Mouse (Mus musculus) intestine, embryonic 14.5 days (tissue): Measurements from ENCODE around the gene Pms2. TPM values are rescaled to one million over a fixed set of nuclear protein-coding genes. Genes with fewer than 3 reads are reported as not detected.

ENCODE experiments used
- ATAC-seq: fragments of 200-750 bp; cut with Nextera tagmentation; replicated peaks from 2 replicates; pipeline ENCODE4 v1.8.0; 2017; ENCODE audit warnings: low read depth, moderate number of reproducible peaks, moderate TSS enrichment, moderate library complexity; ENCODE audit not compliant: low FRiP score, low TSS enrichment
- DNase-seq: peaks from one replicate; pipeline ENCODE4 v3.0.0-alpha.2; 2018; ENCODE audit warnings: low spot score
- H3K27ac ChIP-seq: fragments of 300-500 bp; sonication (generic); 2 replicates; pipeline ENCODE4 v1.5.1; 2014; ENCODE audit warnings: low read depth, mild to moderate bottlenecking, control low read depth
- H3K27me3 ChIP-seq: fragments of 300-500 bp; sonication (generic); replicated peaks from 2 replicates; pipeline ENCODE4 v1.6.1; 2014; ENCODE audit warnings: low read length, control low read depth; ENCODE audit not compliant: control insufficient read depth, insufficient read depth
- H3K36me3 ChIP-seq: fragments of 300-500 bp; sonication (generic); 2 replicates; pipeline ENCODE4 v1.6.1; 2014; ENCODE audit warnings: low read length, control low read depth; ENCODE audit not compliant: control insufficient read depth, insufficient read depth
- H3K4me1 ChIP-seq: fragments of 300-500 bp; sonication (generic); replicated peaks from 2 replicates; pipeline ENCODE4 v1.6.1; 2014; ENCODE audit warnings: low read length, control low read depth, mixed read lengths; ENCODE audit not compliant: control insufficient read depth, insufficient read depth
- H3K4me2 ChIP-seq: fragments of 300-500 bp; sonication (generic); 2 replicates; pipeline ENCODE4 v1.6.1; 2014; ENCODE audit warnings: low read length
- H3K4me3 ChIP-seq: fragments of 300-500 bp; sonication (generic); 2 replicates; pipeline ENCODE4 v1.5.1; 2014; ENCODE audit warnings: low read depth, low read length, control low read depth, mixed read lengths
- H3K9ac ChIP-seq: fragments of 300-500 bp; sonication (generic); 2 replicates; pipeline ENCODE4 v1.6.1; 2014; ENCODE audit warnings: mild to moderate bottlenecking, low read length
- H3K9me3 ChIP-seq: fragments of 300-500 bp; sonication (generic); 2 replicates; pipeline ENCODE4 v1.6.1; 2016; ENCODE audit warnings: low read length, control low read depth; ENCODE audit not compliant: control insufficient read depth
- WGBS: fragments of 180-500 bp; shearing (Covaris S2); extraction: QIAGEN DNeasy Blood & Tissue Kit; methylation state at CpG from one replicate; pipeline ENCODE4 v1.1.7; 2014; 5-methylcytosine and 5-hydroxymethylcytosine counted together
- polyA plus RNA-seq: library from polyadenylated mRNA; unstranded; fragments of >200 nt; fragmentation: Nextera tagmentation; extraction: Ambion mirVana; gene quantifications from 2 replicates; pipeline ENCODE4 v1.2.1, GENCODE M21; 2014

Gene Pms2
- polyA plus RNA-seq, 1 experiment from 2014 or later = 24.6 TPM

- Histone ChIP-seq H3K9ac (no peak overlapping the region), H3K4me2 (no peak overlapping the region), H3K36me3 (no peaks in the 10 kb centered on the region), H3K27ac (no peak overlapping the region), H3K9me3 (no peaks in the 10 kb centered on the region), H3K4me3 (no peak overlapping the region), H3K4me1 (no peaks in the 10 kb centered on the region), H3K27me3 (no peaks in the 10 kb centered on the region)
- no peak for ATAC-seq
- 47% methylated on average over 3 of the region's 3 CpGs for WGBS
- peak; percentile 12 for DNase-seq
These were observed 62.9 kb downstream of the Pms2 start for GRCm38 (mm10) chr5:143972628-143973027.

DNA sequence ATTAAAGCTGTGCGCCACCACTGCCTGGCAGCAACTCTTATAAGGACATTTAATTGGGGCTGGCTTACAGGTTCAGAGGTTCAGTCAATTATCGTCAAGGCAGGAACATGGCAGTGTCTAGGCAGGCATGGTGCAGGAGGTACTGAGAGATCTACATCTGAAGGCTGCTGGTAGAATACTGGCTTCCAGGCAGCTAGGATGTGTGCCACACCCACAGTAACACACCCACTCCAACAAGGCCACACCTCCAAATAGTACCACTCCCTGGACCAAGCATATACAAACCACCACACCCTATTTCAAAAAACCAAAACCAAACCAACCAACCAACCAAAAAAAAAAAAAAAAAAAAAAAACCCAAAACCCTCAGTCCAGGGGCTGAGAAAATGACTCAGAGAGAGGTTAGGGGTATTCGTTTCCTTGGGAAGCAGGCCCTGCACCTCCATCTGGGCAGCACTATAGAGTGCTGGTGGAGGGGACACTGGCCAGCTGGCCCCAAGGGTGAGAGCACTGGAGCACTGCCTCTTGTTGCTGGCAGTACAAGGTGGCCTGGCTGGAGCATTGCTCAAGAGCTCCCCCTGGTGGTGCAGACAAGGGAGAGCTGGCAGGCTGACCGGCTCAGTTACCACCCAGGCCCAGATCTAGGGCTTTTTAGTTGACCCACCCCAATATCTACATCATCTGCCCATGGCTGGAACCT, 65.3 kb downstream of the Pms2 start:
- DNase-seq (peak; percentile 80), ATAC-seq (peak; percentile 54; the same call in 1 of the 2 replicates)
- Histone ChIP-seq H3K9me3 (no peaks in the 10 kb centered on the region), H3K27me3 (no peaks in the 10 kb centered on the region), H3K4me2 (no peak overlapping the region), H3K27ac (no peak overlapping the region), H3K9ac (no peak overlapping the region), H3K36me3 (no peaks in the 10 kb centered on the region), H3K4me3 (no peak overlapping the region), H3K4me1 (no peaks in the 10 kb centered on the region)
- WGBS = 50% methylated on average over 4 of the region's 4 CpGs

DNA sequence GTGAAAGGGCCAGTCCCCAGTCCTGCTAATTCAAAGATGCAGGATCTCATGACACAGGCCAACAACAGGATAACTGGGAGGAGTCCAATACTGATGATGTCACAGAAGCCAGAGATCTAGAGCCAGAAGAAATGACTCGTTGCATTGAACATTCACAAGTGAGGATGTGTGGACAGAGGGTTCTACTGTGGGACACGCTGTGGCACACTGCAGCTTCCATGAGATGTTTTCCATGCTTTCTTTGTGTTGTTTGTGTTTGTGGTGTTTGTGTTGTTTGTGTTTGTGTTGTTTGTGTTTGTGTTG, 65.8 kb downstream of the Pms2 start:
- WGBS = 63% methylated on average over 2 of the region's 2 CpGs
- no peaks in the 10 kb centered on the region for H3K27me3 ChIP-seq
- H3K4me1 ChIP-seq = no peaks in the 10 kb centered on the region
- DNase-seq (no peak), ATAC-seq (no peak)
- no peak overlapping the region for H3K4me3 ChIP-seq
- no peak overlapping the region for H3K27ac ChIP-seq
- no peak overlapping the region for H3K9ac ChIP-seq
- no peak overlapping the region for H3K4me2 ChIP-seq
- no peaks in the 10 kb centered on the region for H3K36me3 ChIP-seq
- H3K9me3 ChIP-seq = no peaks in the 10 kb centered on the region

DNA sequence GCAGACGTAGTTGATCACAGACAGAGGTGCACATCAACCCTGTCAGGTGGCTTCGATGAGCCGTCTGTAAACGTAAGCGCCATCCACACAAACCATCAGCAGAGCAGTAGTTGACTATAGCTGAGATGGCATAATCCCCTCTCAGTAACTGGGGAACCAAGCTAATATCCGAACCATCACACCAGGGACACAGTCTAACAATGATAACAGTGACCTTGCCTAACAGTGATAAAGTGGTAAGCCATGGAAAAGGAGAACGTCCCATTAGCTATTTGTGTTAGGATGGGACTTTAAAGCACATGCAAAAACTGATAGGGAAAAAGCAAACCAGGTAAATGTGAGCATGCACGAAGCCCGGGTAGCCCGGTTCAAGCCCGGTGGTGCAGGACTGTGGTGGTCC, 66.5 kb downstream of the Pms2 start:
- 81% methylated on average over 11 of the region's 11 CpGs for WGBS
- no peaks in the 10 kb centered on the region for H3K9me3 ChIP-seq
- no peak overlapping the region for H3K9ac ChIP-seq
- peak; percentile 25 for DNase-seq
- H3K36me3 ChIP-seq = no peaks in the 10 kb centered on the region
- H3K4me2 ChIP-seq = no peak overlapping the region
- H3K4me1 ChIP-seq = no peaks in the 10 kb centered on the region
- H3K27me3 ChIP-seq = no peaks in the 10 kb centered on the region
- ATAC-seq = no peak
- no peak overlapping the region for H3K27ac ChIP-seq
- H3K4me3 ChIP-seq = no peak overlapping the region

- DNase-seq (peak; percentile 47), ATAC-seq (no peak)
- Histone ChIP-seq H3K4me2 (no peak overlapping the region), H3K27me3 (no peaks in the 10 kb centered on the region), H3K36me3 (no peaks in the 10 kb centered on the region), H3K9ac (no peak overlapping the region), H3K4me3 (no peak overlapping the region), H3K4me1 (no peaks in the 10 kb centered on the region), H3K9me3 (no peaks in the 10 kb centered on the region), H3K27ac (no peak overlapping the region)
- 65% methylated on average over 16 of the region's 16 CpGs for WGBS
These were observed 67.1 kb downstream of the Pms2 start for GRCm38 (mm10) chr5:143976726-143977431.

- WGBS = 15% methylated on average over 9 of the region's 9 CpGs
- peak; percentile 47; the same call in 1 of the 2 replicates for ATAC-seq
- Histone ChIP-seq H3K9me3 (no peaks in the 10 kb centered on the region), H3K27me3 (no peaks in the 10 kb centered on the region), H3K4me1 (no peaks in the 10 kb centered on the region), H3K4me2 (no peak overlapping the region), H3K27ac (no peak overlapping the region), H3K36me3 (peaks cover 13% of the 10 kb centered on the region; the same call in 1 of the 2 replicates), H3K4me3 (no peak overlapping the region), H3K9ac (no peak overlapping the region)
- no peak for DNase-seq
These were observed 71.1 kb downstream of the Pms2 start for GRCm38 (mm10) chr5:143980858-143981257.

- Histone ChIP-seq H3K4me2 (no peak overlapping the region), H3K9ac (no peak overlapping the region), H3K4me3 (no peak overlapping the region), H3K4me1 (no peaks in the 10 kb centered on the region), H3K9me3 (no peaks in the 10 kb centered on the region), H3K27me3 (no peaks in the 10 kb centered on the region), H3K27ac (no peak overlapping the region), H3K36me3 (peaks cover 25% of the 10 kb centered on the region)
- 53% methylated on average over 2 of the region's 2 CpGs for WGBS
- DNase-seq (no peak), ATAC-seq (no peak)
These were observed 72.6 kb downstream of the Pms2 start for GRCm38 (mm10) chr5:143982361-143982760.
